Mouse (Mus musculus): ENCODE measurements at regions not wholly inside any gene's neighbourhood (a gene's known extent, or its start where the extent isn't known, plus 50 kb on each side); places are given as distances from the start of the nearest gene placed in this dataset.

DNA sequence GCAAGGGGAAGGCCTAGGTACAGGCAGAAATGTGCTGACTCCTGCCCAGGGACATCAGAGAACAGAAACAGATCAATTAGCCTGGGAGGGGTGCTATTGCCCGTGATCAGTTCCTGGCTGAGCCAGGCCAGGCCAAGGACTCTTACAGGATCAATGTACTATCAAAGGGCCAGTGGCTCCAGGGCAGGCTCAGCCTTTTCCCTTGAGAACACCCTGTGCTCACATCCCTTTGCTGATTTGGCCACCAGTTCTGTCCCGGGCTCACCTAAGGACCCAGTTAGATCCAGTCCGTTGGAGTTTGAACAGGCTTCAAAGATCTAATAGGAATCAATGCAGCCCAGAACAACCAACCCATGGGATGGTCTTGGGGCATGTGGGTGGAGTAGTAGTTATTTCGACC, 55.1 kb upstream of the Bcl6 start:
- no peak overlapping the region for H3K4me2 ChIP-seq (ENCODE audit: low read depth, low read length)
- no peaks in the 10 kb centered on the region for H3K9me3 ChIP-seq (replicated peaks; ENCODE audit: control insufficient read depth, low read length)
- no peak overlapping the region for H3K9ac ChIP-seq (replicated peaks; ENCODE audit: low read depth, low read length)
- TF ChIP-seq CTCF (IDR thresholded peaks at IDR 0.05; ENCODE audit: low read depth) = no peak
- TF ChIP-seq EP300 (IDR thresholded peaks at IDR 0.05; ENCODE audit: low read depth) = no peak
- DNase-seq (ENCODE audit: low spot score) = no peak
- H3K4me3 ChIP-seq (ENCODE audit: low read depth, low read length) = no peak overlapping the region
- WGBS = 79% methylated on average over 4 of the region's 4 CpGs
- no peaks in the 10 kb centered on the region for H3K36me3 ChIP-seq (replicated peaks; ENCODE audit: control insufficient read depth, insufficient read depth, low read length)
- no peak for ATAC-seq (ENCODE audit: insufficient read depth, low read depth)
- no peaks in the 10 kb centered on the region for H3K4me1 ChIP-seq (ENCODE audit: control insufficient read depth, insufficient read depth)
- H3K27ac ChIP-seq (ENCODE audit: low read depth) = no peak overlapping the region
- H3K27me3 ChIP-seq (ENCODE audit: control insufficient read depth, insufficient read depth, low read length) = no peaks in the 10 kb centered on the region

DNA sequence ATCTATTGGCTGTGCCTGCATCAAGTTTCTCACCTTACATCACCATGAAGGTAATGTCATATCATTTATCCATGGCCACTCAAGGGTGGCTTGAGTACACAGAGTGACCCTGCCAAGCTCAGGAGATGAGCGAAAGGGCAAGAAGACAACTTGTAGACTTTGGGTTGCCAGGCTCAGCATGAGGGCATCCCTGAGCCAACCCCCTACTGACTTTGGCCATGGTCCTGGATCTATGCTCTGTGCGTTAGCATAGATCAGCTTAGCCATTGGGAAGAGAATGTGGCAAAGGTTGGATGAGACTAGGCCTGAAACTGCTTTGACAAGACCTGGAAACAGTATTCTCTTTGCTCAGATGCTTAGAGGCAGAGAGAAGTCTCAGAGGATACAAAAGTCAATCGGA, 54.3 kb upstream of the Bcl6 start:
- ATAC-seq (ENCODE audit: insufficient read depth, low read depth) (no peak), DNase-seq (ENCODE audit: low spot score) (no peak)
- Histone ChIP-seq H3K4me3 (ENCODE audit: low read depth, low read length) (no peak overlapping the region), H3K27me3 (ENCODE audit: control insufficient read depth, insufficient read depth, low read length) (no peaks in the 10 kb centered on the region), H3K27ac (ENCODE audit: low read depth) (no peak overlapping the region), H3K4me1 (ENCODE audit: control insufficient read depth, insufficient read depth) (no peaks in the 10 kb centered on the region), H3K9me3 (replicated peaks; ENCODE audit: control insufficient read depth, low read length) (no peaks in the 10 kb centered on the region), H3K9ac (replicated peaks; ENCODE audit: low read depth, low read length) (no peak overlapping the region), H3K36me3 (replicated peaks; ENCODE audit: control insufficient read depth, insufficient read depth, low read length) (no peaks in the 10 kb centered on the region), H3K4me2 (ENCODE audit: low read depth, low read length) (no peak overlapping the region)
- no peak for TF ChIP-seq EP300 (IDR thresholded peaks at IDR 0.05; ENCODE audit: low read depth)
- TF ChIP-seq CTCF (IDR thresholded peaks at IDR 0.05; ENCODE audit: low read depth) = no peak
- 81% methylated on average over 3 of the region's 3 CpGs for WGBS

DNA sequence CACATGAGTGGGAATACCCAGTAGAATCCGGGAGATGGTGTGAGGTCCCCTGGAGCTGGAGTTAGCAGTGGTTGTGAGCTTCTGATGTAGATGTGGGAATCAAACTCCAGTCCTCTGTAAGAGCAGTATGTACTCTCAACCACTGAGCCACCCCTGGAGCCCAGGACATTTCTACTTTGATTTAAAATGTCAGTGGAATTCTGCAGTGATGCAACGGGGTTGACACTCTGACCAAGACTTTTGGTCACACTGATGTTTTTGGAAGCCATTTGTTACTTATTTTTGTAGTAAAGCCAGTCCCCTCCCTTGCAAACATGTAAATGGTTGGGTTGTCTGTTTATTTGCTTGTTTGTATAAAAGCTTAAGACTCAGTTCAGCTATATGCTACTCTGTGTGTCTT, 53.6 kb upstream of the Bcl6 start:
- no peak for ATAC-seq (ENCODE audit: insufficient read depth, low read depth)
- 80% methylated on average over 2 of the region's 2 CpGs for WGBS
- Histone ChIP-seq H3K4me3 (ENCODE audit: low read depth, low read length) (no peak overlapping the region), H3K9me3 (replicated peaks; ENCODE audit: control insufficient read depth, low read length) (no peaks in the 10 kb centered on the region), H3K4me2 (ENCODE audit: low read depth, low read length) (no peak overlapping the region), H3K27me3 (ENCODE audit: control insufficient read depth, insufficient read depth, low read length) (no peaks in the 10 kb centered on the region), H3K4me1 (ENCODE audit: control insufficient read depth, insufficient read depth) (no peaks in the 10 kb centered on the region), H3K9ac (replicated peaks; ENCODE audit: low read depth, low read length) (no peak overlapping the region), H3K36me3 (replicated peaks; ENCODE audit: control insufficient read depth, insufficient read depth, low read length) (no peaks in the 10 kb centered on the region), H3K27ac (ENCODE audit: low read depth) (no peak overlapping the region)
- no peak for TF ChIP-seq EP300 (IDR thresholded peaks at IDR 0.05; ENCODE audit: low read depth)
- no peak for TF ChIP-seq CTCF (IDR thresholded peaks at IDR 0.05; ENCODE audit: low read depth)
- no peak for DNase-seq (ENCODE audit: low spot score)

DNA sequence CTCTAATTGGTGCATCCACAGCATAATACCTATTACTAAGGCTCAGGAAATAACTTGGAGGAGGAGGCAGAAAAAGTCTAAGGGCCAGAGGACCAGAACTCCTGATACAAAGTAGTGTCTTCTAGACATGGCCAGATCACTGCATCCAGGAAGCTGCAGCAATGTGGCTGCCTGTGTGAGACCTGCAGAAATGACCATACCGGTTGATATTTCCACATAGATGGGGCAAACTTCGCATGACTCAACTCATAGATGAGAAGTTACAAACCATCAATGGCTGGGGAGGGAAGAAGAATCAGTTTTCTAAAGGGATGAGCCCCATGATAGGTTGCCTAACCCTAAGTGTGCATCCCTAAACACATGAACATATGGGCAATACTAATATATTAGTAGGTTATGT, 52.8 kb upstream of the Bcl6 start:
- H3K4me1 ChIP-seq (ENCODE audit: control insufficient read depth, insufficient read depth) = no peaks in the 10 kb centered on the region
- no peak overlapping the region for H3K4me3 ChIP-seq (ENCODE audit: low read depth, low read length)
- H3K36me3 ChIP-seq (replicated peaks; ENCODE audit: control insufficient read depth, insufficient read depth, low read length) = no peaks in the 10 kb centered on the region
- H3K9me3 ChIP-seq (replicated peaks; ENCODE audit: control insufficient read depth, low read length) = no peaks in the 10 kb centered on the region
- no peak overlapping the region for H3K4me2 ChIP-seq (ENCODE audit: low read depth, low read length)
- DNase-seq (ENCODE audit: low spot score) = no peak
- no peak for ATAC-seq (ENCODE audit: insufficient read depth, low read depth)
- no peak overlapping the region for H3K9ac ChIP-seq (replicated peaks; ENCODE audit: low read depth, low read length)
- TF ChIP-seq EP300 (IDR thresholded peaks at IDR 0.05; ENCODE audit: low read depth) (no peak), CTCF (IDR thresholded peaks at IDR 0.05; ENCODE audit: low read depth) (no peak)
- no peaks in the 10 kb centered on the region for H3K27me3 ChIP-seq (ENCODE audit: control insufficient read depth, insufficient read depth, low read length)
- 80% methylated on average over 2 of the region's 2 CpGs for WGBS
- H3K27ac ChIP-seq (ENCODE audit: low read depth) = no peak overlapping the region

DNA sequence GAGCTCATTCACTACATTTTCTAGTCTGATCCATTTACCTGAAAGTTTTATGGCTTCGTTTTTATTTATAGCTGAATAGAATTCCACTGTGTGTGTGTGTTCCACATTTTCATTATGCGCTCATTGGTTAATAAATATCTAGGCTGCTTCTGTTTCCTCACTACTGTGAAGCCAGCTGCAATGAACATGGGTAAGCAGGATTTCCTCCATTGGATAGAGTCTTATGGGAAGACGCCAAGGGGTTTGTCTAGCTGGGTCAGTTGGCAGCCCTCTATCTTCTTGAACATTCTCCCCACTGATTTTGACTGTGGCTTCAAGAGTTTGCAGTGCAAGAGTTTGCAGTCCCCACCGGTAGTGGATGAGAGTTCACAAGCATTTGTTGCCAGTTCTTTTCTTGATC, 51.1 kb upstream of the Bcl6 start:
- Histone ChIP-seq H3K9ac (replicated peaks; ENCODE audit: low read depth, low read length) (no peak overlapping the region), H3K27me3 (ENCODE audit: control insufficient read depth, insufficient read depth, low read length) (no peaks in the 10 kb centered on the region), H3K4me1 (ENCODE audit: control insufficient read depth, insufficient read depth) (no peaks in the 10 kb centered on the region), H3K9me3 (replicated peaks; ENCODE audit: control insufficient read depth, low read length) (no peaks in the 10 kb centered on the region), H3K36me3 (replicated peaks; ENCODE audit: control insufficient read depth, insufficient read depth, low read length) (no peaks in the 10 kb centered on the region), H3K4me2 (ENCODE audit: low read depth, low read length) (no peak overlapping the region), H3K4me3 (ENCODE audit: low read depth, low read length) (no peak overlapping the region), H3K27ac (ENCODE audit: low read depth) (no peak overlapping the region)
- no peak for DNase-seq (ENCODE audit: low spot score)
- ATAC-seq (ENCODE audit: insufficient read depth, low read depth) = no peak
- no peak for TF ChIP-seq EP300 (IDR thresholded peaks at IDR 0.05; ENCODE audit: low read depth)
- no peak for TF ChIP-seq CTCF (IDR thresholded peaks at IDR 0.05; ENCODE audit: low read depth)
- 75% methylated on average over 4 of the region's 4 CpGs for WGBS

Measured in heart, postnatal 0 days (tissue).